Mouse (Mus musculus): ENCODE measurements around the gene Klk12. TPM values are rescaled to one million over a fixed set of nuclear protein-coding genes. Genes with fewer than 3 reads are reported as not detected.

The Klk12 gene
- polyA plus RNA-seq, 1 experiment from 2014 or later: not detected

GRCm38 (mm10) chr7:43777423-43777822 is 8.7 kb downstream of the Klk12 start:
- ATAC-seq (no peak), DNase-seq (ENCODE audit: low read depth, low spot score) (no peak)
- in situ Hi-C loops (cut with MboI; ENCODE audit: low pct_unique_long_range_greater_than_20kb): no loop called here
- CTCF ChIA-PET: no interaction called here
- no peaks in the 10 kb centered on the region for H3K27me3 ChIP-seq
- no peak for TF ChIP-seq CTCF (IDR thresholded peaks at IDR 0.05)
- POLR2A ChIA-PET: no interaction called here

GRCm38 (mm10) chr7:43778176-43778970 is 9.7 kb downstream of the Klk12 start:
- ChIA-PET CTCF (no interaction called here), POLR2A (no interaction called here)
- in situ Hi-C loops (cut with MboI; ENCODE audit: low pct_unique_long_range_greater_than_20kb): no loop called here
- no peaks in the 10 kb centered on the region for H3K27me3 ChIP-seq
- DNase-seq (ENCODE audit: low read depth, low spot score) (no peak), ATAC-seq (no peak)
- TF ChIP-seq CTCF (IDR thresholded peaks at IDR 0.05): no peak

- H3K27me3 ChIP-seq: no peaks in the 10 kb centered on the region
- DNase-seq (ENCODE audit: low read depth, low spot score) (no peak), ATAC-seq (no peak)
- CTCF ChIA-PET: no interaction called here
- POLR2A ChIA-PET: no interaction called here
- no peak for TF ChIP-seq CTCF (IDR thresholded peaks at IDR 0.05)
- in situ Hi-C loops (cut with MboI; ENCODE audit: low pct_unique_long_range_greater_than_20kb): no loop called here
Observed at GRCm38 (mm10) chr7:43780241-43780640, 11.5 kb downstream of the Klk12 start.

- ATAC-seq (no peak), DNase-seq (ENCODE audit: low read depth, low spot score) (no peak)
- POLR2A ChIA-PET: interaction anchor here (0.7 kb wide), 1 partner anchor 9 kb away, joined by 6 read pairs; no protein-coding TSS in a partner anchor
Observed at GRCm38 (mm10) chr7:43780746-43781145, 12.0 kb downstream of the Klk12 start, which contains the start of gene Klk10. Klk10 (plus strand) TSS chr7:43781035.

GRCm38 (mm10) chr7:43781541-43781940 is 12.8 kb downstream of the Klk12 start:
- no peak for ATAC-seq
- in situ Hi-C loops (cut with MboI; ENCODE audit: low pct_unique_long_range_greater_than_20kb): no loop called here
- POLR2A ChIA-PET: no interaction called here
- H3K27me3 ChIP-seq: no peaks in the 10 kb centered on the region
- CTCF ChIA-PET: no interaction called here
- no peak for TF ChIP-seq CTCF (IDR thresholded peaks at IDR 0.05)
- no peak for DNase-seq (ENCODE audit: low read depth, low spot score)

More at GRCm38 (mm10) chr7:43780746-43781145, 12.0 kb downstream of the Klk12 start, which contains the start of gene Klk10:
- CTCF ChIA-PET: no interaction called here
- H3K27me3 ChIP-seq: no peaks in the 10 kb centered on the region
- in situ Hi-C loops (cut with MboI; ENCODE audit: low pct_unique_long_range_greater_than_20kb): no loop called here
- no peak for TF ChIP-seq CTCF (IDR thresholded peaks at IDR 0.05)

- ChIA-PET CTCF (no interaction called here), POLR2A (no interaction called here)
- no peak for ATAC-seq
- no peaks in the 10 kb centered on the region for H3K27me3 ChIP-seq
- DNase-seq (ENCODE audit: low read depth, low spot score): no peak
- TF ChIP-seq CTCF (IDR thresholded peaks at IDR 0.05): no peak
- in situ Hi-C loops (cut with MboI; ENCODE audit: low pct_unique_long_range_greater_than_20kb): no loop called here
Observed at GRCm38 (mm10) chr7:43782275-43783265, 13.9 kb downstream of the Klk12 start.

GRCm38 (mm10) chr7:43785286-43785685 is 16.6 kb downstream of the Klk12 start:
- no peaks in the 10 kb centered on the region for H3K27me3 ChIP-seq
- in situ Hi-C loops (cut with MboI; ENCODE audit: low pct_unique_long_range_greater_than_20kb): no loop called here
- CTCF ChIA-PET: no interaction called here
- POLR2A ChIA-PET: no interaction called here
- no peak for TF ChIP-seq CTCF (IDR thresholded peaks at IDR 0.05)
- ATAC-seq (no peak), DNase-seq (ENCODE audit: low read depth, low spot score) (no peak)

GRCm38 (mm10) chr7:43788096-43788495 is 19.4 kb downstream of the Klk12 start:
- no peaks in the 10 kb centered on the region for H3K27me3 ChIP-seq
- ATAC-seq (no peak), DNase-seq (ENCODE audit: low read depth, low spot score) (no peak)
- CTCF ChIA-PET: no interaction called here
- in situ Hi-C loops (cut with MboI; ENCODE audit: low pct_unique_long_range_greater_than_20kb): no loop called here
- POLR2A ChIA-PET: no interaction called here
- no peak for TF ChIP-seq CTCF (IDR thresholded peaks at IDR 0.05)

GRCm38 (mm10) chr7:43789295-43789694 is 20.6 kb downstream of the Klk12 start:
- DNase-seq (ENCODE audit: low read depth, low spot score) (no peak), ATAC-seq (no peak)
- ChIA-PET CTCF (interaction anchor here (1.3 to 1.4 kb wide), 2 partner anchors 24 to 109 kb away, joined by 3 read pairs; no protein-coding TSS in a partner anchor), POLR2A (no interaction called here)
- in situ Hi-C loops (cut with MboI; ENCODE audit: low pct_unique_long_range_greater_than_20kb): no loop called here
- TF ChIP-seq CTCF (IDR thresholded peaks at IDR 0.05): no peak
- no peaks in the 10 kb centered on the region for H3K27me3 ChIP-seq

- no peak for DNase-seq (ENCODE audit: low read depth, low spot score)
- CTCF ChIA-PET: no interaction called here
- TF ChIP-seq CTCF (IDR thresholded peaks at IDR 0.05): no peak
- POLR2A ChIA-PET: no interaction called here
- ATAC-seq: no peak
- H3K27me3 ChIP-seq: peaks cover 3% of the 10 kb centered on the region
- in situ Hi-C loops (cut with MboI; ENCODE audit: low pct_unique_long_range_greater_than_20kb): no loop called here
Observed at GRCm38 (mm10) chr7:43791591-43791990, 22.9 kb downstream of the Klk12 start, which contains the start of gene Klk9. Klk9 (plus strand) TSS chr7:43791891.

GRCm38 (mm10) chr7:43796355-43796754 is 27.7 kb downstream of the Klk12 start:
- in situ Hi-C loops (cut with MboI; ENCODE audit: low pct_unique_long_range_greater_than_20kb): no loop called here
- DNase-seq (ENCODE audit: low read depth, low spot score) (no peak), ATAC-seq (no peak)
- ChIA-PET CTCF (no interaction called here), POLR2A (no interaction called here)
- peaks cover 3% of the 10 kb centered on the region for H3K27me3 ChIP-seq
- no peak for TF ChIP-seq CTCF (IDR thresholded peaks at IDR 0.05)

Data from Patski (cell line).